Mouse (Mus musculus): ENCODE data around the gene Pla2g4b.

DNA sequence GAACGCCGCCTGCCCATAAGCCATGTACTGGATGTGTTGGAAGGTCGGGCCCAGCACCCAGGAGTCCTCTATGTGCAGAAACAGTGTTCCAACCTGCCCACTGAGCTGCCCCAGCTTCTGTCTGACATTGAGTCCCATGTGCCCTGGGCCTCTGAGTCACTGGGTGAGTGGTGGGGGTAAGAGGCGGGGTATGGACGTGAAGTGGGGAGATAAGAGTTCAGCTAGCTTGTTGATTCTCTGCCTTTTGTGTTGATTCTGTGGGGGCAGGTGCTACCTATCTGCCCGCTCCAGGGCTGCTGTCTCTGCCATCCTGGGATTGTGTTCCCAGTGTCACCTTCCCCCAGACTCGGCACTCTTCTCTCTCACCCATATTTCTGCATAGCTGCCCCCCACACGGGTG, 2.8 kb upstream of the Pla2g4b start:
- TF ChIP-seq CTCF (IDR thresholded peaks at IDR 0.05; ENCODE audit: control insufficient read depth, insufficient read depth, insufficient replicate concordance, low read depth, low read length) = no peak
- no peak for TF ChIP-seq POLR2A (IDR thresholded peaks at IDR 0.05; ENCODE audit: control insufficient read depth, low read depth, low read length)

Measured in testis, adult 2 months (tissue).